Mouse (Mus musculus) bone marrow, adult 2 months (tissue): Measurements from ENCODE around the gene Ncoa1.

ENCODE experiments used
- CTCF ChIP-seq: fragments of 200-500 bp; IDR thresholded peaks from 2 replicates; pipeline ENCODE4 v1.5.1; 2011; ENCODE audit warnings: low read length, control low read depth; ENCODE audit not compliant: control insufficient read depth, insufficient read depth
- POLR2A ChIP-seq: fragments of 200-500 bp; IDR thresholded peaks from 2 replicates; pipeline ENCODE4 v1.6.1; 2011; ENCODE audit warnings: low read depth, mild to moderate bottlenecking, control low read depth, low read length, borderline replicate concordance; ENCODE audit not compliant: control insufficient read depth

- no peak for TF ChIP-seq CTCF
- TF ChIP-seq POLR2A: no peak
Measured at GRCm38 (mm10) chr12:4383061-4383460, 93.9 kb downstream of the Ncoa1 start.
